Comparison of ENCODE assay signal across 16 mouse cellular contexts in genomic region chr13:29967367-29967766, GRCm38 (mm10).
"Had no signal": no experiment of that assay in that cellular context is flagged by ENCODE, and none has a peak within 500 bp of the region (broad histone marks: within the 10 kb centered on the region; RNA-seq: fewer than 3 reads in every experiment).

No protein-coding gene starts in this region.

- H3K4me1 ChIP-seq: neural tube, embryonic 13.5 days; neural tube, embryonic 15.5 days; stomach, embryonic 15.5 days had no signal

- H3K27ac ChIP-seq: neural tube, embryonic 13.5 days; neural tube, embryonic 15.5 days; stomach, embryonic 15.5 days; stomach, postnatal 0 days had no signal

- H3K9me3 ChIP-seq: neural tube, embryonic 13.5 days; stomach, embryonic 15.5 days had no signal

- H3K9ac ChIP-seq: neural tube, embryonic 13.5 days; neural tube, embryonic 15.5 days; stomach, embryonic 15.5 days had no signal

- H3K36me3 ChIP-seq: neural tube, embryonic 15.5 days had no signal

- H3K4me3 ChIP-seq: neural tube, embryonic 13.5 days; neural tube, embryonic 15.5 days; stomach, embryonic 15.5 days had no signal

- H3K4me2 ChIP-seq: neural tube, embryonic 13.5 days; neural tube, embryonic 15.5 days; stomach, embryonic 15.5 days had no signal

- H3K27me3 ChIP-seq: neural tube, embryonic 13.5 days; neural tube, embryonic 15.5 days; stomach, embryonic 15.5 days had no signal

- DNase-seq: retina, postnatal 1 day; right cerebral cortex, adult 18-20 months; right cerebral cortex, postnatal 14 days; right cerebral cortex, postnatal 25 days; right cerebral cortex, postnatal 4 days; spleen, adult 18-20 months; thymus, adult 18-20 months; thymus, adult 2 months; thymus, postnatal 14 days; thymus, postnatal 25 days; thymus, postnatal 36 days; thymus, postnatal 4 days had no signal
